Mouse (Mus musculus) brain, adult 2 months (tissue): ENCODE data around the gene Gpr173.

ENCODE experiments used
- DNase-seq: peaks from one replicate; pipeline ENCODE4 v3.0.0; 2011; ENCODE audit warnings: low read depth, low spot score

The Gpr173 gene

DNA sequence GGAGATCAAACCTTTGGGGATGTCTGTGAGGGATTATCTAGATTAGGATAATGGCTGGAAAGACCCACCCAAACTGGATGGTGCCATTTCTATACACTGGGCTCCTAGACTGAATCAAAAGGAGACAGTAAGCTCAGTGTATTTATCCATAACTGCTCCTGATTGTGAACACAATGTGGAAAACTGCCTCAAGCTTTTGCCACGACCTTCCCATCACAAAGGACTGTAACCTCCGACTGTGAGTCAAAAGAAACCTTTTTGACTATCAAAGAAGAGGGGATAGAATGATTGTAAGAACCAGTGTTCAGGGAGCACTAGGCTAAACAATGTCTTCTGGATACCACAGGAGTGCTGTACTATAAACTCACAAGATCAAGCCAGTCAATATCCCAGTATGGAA is 62.3 kb downstream of the Gpr173 start:
- DNase-seq = no peak
